Mouse (Mus musculus): ENCODE measurements at regions not wholly inside any gene's neighbourhood (a gene's known extent, or its start where the extent isn't known, plus 50 kb on each side); places are given as distances from the start of the nearest gene placed in this dataset.

GRCm38 (mm10) chr1:167905424-167905823 lies 216.4 kb downstream of the Lmx1a start:
- DNase-seq (ENCODE audit: low read depth), result no peak

GRCm38 (mm10) chr1:167912074-167912473 lies 223.0 kb downstream of the Lmx1a start:
- no peak for DNase-seq (ENCODE audit: low read depth)

DNA sequence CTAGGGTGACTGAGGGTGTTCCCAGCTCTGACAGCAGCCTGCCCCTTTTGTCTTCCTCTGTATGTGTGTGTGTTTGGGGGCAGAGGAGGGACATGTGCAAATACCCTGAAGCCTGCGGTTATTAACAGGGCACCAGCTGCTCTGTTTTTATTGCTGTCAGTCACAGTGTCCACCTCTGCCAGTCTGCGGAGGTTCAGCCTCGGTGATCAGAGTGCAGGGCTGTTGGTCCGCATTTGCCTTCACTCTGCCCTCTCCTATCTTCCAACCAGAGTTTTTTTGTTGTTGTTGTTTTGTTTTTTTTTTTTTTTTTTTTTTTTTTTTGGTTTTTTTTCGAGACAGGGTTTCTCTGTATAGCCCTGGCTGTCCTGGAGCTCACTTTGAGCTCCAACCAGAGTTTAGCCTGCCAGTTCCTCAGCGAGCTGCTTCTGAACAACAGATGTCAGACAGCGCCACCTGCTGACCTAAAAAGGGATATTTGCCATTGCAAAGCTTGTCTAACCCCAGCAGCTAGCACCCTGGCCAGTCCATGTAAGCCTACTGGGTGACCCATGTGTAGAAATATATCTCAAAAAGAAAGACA lies 226.0 kb downstream of the Lmx1a start:
- no peak for DNase-seq (ENCODE audit: low read depth)

- DNase-seq (ENCODE audit: low read depth), result no peak
Observed at GRCm38 (mm10) chr1:167915578-167916275, 226.7 kb downstream of the Lmx1a start.

DNA sequence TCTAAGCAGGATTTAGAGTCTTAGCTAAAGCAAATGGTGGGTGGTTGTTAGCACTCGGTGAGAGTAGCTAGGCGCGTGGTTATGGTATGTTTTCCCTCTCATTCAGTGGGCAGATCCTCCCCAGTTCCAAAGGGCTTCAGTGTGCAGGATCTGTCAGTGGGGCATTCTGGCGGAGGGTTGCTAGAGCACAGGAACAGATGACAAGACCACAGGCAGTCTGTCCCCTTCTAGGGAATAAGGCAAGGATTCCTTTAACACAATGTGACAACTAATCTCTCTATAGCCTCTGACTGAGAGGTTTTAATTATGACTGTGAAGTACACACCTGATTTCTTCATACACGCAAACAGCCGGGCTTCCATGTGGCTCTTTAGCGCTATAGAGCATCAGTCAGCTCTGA lies 233.9 kb downstream of the Lmx1a start:
- DNase-seq (ENCODE audit: low read depth), result no peak

- no peak for DNase-seq (ENCODE audit: low read depth)
Observed at GRCm38 (mm10) chr1:167928060-167928467, 239.0 kb downstream of the Lmx1a start.

- no peak for DNase-seq (ENCODE audit: low read depth)
Observed at GRCm38 (mm10) chr1:167929729-167930341, 240.8 kb downstream of the Lmx1a start.

- DNase-seq (ENCODE audit: low read depth), result peak; percentile 1
Observed at GRCm38 (mm10) chr1:167932088-167932487, 243.1 kb downstream of the Lmx1a start.

GRCm38 (mm10) chr1:167936726-167937125 lies 247.7 kb downstream of the Lmx1a start:
- no peak for DNase-seq (ENCODE audit: low read depth)

DNA sequence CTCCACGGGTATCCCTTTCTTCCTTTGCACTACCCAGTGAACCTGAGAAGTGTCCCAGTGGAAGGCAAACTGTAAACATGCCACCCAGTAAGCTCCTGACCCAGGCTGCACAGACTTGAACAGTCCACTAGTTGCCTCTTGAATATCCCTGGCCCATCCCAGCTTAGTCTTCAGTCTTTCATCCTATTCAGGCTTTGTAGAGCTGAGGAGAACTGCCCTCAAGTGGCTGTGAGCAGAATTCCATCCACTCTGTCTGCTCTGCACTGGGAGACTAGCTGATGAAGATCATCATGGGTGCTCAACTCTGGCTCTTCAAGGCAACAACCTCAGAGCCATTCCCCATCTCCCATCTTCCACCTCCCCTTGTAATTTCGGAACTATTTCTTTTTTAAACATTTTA lies 249.1 kb downstream of the Lmx1a start:
- DNase-seq (ENCODE audit: low read depth), result no peak

GRCm38 (mm10) chr1:167942037-167942470 lies 253.0 kb downstream of the Lmx1a start:
- no peak for DNase-seq (ENCODE audit: low read depth)

- DNase-seq (ENCODE audit: low read depth), result no peak
Observed at GRCm38 (mm10) chr1:167943121-167943520, 254.1 kb downstream of the Lmx1a start.

- no peak for DNase-seq (ENCODE audit: low read depth)
Observed at GRCm38 (mm10) chr1:167945615-167946252, 256.7 kb downstream of the Lmx1a start.

GRCm38 (mm10) chr1:167947866-167948265 lies 258.8 kb downstream of the Lmx1a start:
- no peak for DNase-seq (ENCODE audit: low read depth)

DNA sequence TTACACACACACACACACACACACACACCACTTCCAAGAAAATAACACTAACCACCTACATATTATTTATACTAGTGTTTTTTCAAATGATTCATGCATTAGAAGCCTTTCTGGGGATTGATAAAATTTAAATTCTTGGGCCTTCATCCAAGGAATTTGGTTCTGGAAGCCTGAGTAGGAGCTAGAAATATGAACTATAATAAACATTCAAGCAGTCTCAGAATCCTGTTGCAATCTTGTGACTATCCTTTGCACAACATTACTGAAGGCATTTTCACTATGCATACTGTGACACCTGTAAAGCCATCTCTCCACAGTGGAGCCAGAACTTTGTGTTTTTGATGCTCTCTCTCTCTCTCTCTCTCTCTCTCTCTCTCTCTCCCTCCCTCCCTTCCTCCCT lies 262.7 kb downstream of the Lmx1a start:
- DNase-seq (ENCODE audit: low read depth), result no peak

GRCm38 (mm10) chr1:167958531-167958930 lies 269.5 kb downstream of the Lmx1a start:
- no peak for DNase-seq (ENCODE audit: low read depth)

DNA sequence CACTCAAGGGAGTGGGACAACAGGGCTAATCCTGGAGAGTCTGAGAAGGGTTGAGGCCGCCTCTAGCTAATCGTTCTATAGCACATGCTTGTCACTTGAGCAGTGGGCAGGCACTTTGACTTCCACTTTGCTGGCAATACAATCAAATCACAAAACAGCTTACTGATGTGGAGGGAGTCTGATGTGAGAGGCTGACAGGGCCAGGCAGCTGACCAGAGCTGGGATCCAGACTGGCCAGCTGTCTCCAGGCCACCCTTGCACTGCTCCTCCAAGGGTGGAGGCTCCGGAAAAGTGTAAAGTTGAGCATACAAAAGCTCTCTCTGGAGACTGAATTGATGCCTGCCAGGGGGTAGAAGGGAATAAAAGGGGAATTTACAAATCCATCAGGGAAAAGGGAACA lies 280.5 kb downstream of the Lmx1a start:
- DNase-seq (ENCODE audit: low read depth), result no peak

- DNase-seq (ENCODE audit: low read depth), result no peak
Observed at GRCm38 (mm10) chr1:167969985-167970384, 280.9 kb downstream of the Lmx1a start.

- no peak for DNase-seq (ENCODE audit: low read depth)
Observed at GRCm38 (mm10) chr1:167976708-167977107, 287.7 kb downstream of the Lmx1a start.

- DNase-seq (ENCODE audit: low read depth), result no peak
Observed at GRCm38 (mm10) chr1:167979187-167979586, 290.1 kb downstream of the Lmx1a start.

- DNase-seq (ENCODE audit: low read depth), result no peak
Observed at GRCm38 (mm10) chr1:167979588-167979987, 290.6 kb downstream of the Lmx1a start.

DNA sequence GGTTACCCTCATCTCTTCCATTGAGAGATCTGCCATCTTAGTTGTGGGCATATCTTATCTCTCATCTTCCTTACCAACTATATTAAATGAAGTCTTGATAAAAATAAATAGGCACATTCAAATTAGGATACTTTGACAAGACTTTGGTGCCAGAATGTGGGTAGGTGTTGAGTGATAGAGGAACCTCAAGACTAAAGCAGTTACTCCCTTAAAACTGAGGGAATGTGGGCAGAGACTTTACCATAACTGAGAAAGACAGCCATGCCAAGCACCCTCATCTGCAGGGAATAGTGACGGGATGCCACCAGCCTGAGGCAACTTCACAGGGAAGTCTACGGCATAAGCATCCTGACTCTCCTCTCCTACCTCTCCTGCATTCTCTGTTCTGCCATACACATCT lies 292.3 kb downstream of the Lmx1a start:
- no peak for DNase-seq (ENCODE audit: low read depth)

DNA sequence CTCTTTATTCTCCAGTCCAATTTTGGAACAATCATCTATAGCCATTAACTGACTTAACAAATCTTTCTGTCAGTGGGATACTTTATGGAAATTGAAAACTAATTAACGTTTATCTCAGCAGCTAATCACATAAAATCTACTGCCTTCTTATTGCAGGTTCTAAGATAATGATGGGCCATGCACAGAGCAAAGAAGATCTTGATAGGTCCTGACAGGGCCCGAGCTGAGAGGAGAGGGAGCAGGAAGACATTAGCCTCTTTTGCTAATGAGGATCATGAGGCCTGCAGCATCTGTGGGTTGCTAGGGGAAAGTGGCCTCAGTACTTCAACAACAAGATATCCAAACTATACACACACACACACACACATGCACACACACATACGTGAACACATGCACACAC lies 318.4 kb downstream of the Lmx1a start:
- DNase-seq (ENCODE audit: low read depth), result no peak

Data from induced T-regulatory cell, adult 2 months (primary cell).